ENCODE assay signal across 9 mouse cellular contexts in the genomic region with DNA sequence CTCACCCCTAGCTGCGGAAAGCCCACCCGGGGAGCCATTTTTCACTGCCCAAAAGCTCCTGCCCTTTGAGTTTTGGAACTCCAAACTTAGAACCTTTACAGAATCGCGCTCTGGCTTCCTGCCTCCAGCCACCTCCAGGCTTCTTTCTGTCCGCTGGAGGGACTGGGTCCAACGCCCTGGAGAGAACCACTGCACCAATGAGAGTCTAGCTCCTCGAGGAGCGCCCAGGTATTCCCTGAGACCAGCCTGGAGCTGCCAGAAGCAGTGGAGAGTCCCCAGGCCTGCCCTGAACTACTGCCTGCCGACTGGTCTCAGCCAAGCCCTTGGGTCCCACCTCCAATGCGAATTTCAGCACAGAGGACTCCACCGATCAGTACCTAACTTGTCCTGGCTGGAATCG. TPM values are rescaled to one million over a fixed set of nuclear protein-coding genes. Genes with fewer than 3 reads are reported as not detected.
DNase-seq lines count a peak whose midpoint lies in the region; ATAC-seq and TF ChIP-seq lines count a peak whose summit lies in the region.
"Had no signal": no experiment of that assay in that cellular context is flagged by ENCODE, and none has a peak within 500 bp of the region (broad histone marks: within the 10 kb centered on the region; RNA-seq: fewer than 3 reads in every experiment).

No protein-coding gene starts in this region.

- peak; percentile 21; the same call in 1 of the 2 replicates for ATAC-seq in lung, embryonic 14.5 days (ENCODE audit: insufficient read depth)
- no peak for ATAC-seq in hindbrain, embryonic 12.5 days (ENCODE audit: low FRiP score)
- ATAC-seq in limb, embryonic 13.5 days (ENCODE audit: low FRiP score, low read depth), result no peak
- peak; percentile 16; the same call in 1 of the 2 replicates for ATAC-seq in stomach, embryonic 14.5 days (ENCODE audit: insufficient number of reproducible peaks, insufficient read depth, low FRiP score, low read depth)

- peaks cover 58% of the 10 kb centered on the region for H3K27me3 ChIP-seq in lung, embryonic 14.5 days (ENCODE audit: insufficient read depth, low read length)
- peaks cover 38% of the 10 kb centered on the region for H3K27me3 ChIP-seq in hindbrain, embryonic 12.5 days
- peaks cover 49% of the 10 kb centered on the region for H3K27me3 ChIP-seq in limb, embryonic 13.5 days
- 0 out of 2 replicates have a peak, but pooled peaks cover 6% of the 10 kb centered on the region for H3K27me3 ChIP-seq in stomach, embryonic 14.5 days (ENCODE audit: control insufficient read depth, insufficient read depth, low read length)

- DNase-seq in lung, embryonic 14.5 days, result peak; percentile 37
- DNase-seq in lung, postnatal 25 days (ENCODE audit: low spot score), result no peak
- DNase-seq in layer of hippocampus, postnatal 36 days, result no peak
- no peak for DNase-seq in urinary bladder, postnatal 36 days (ENCODE audit: low spot score in 2 of 2)
- DNase-seq in gastrocnemius, postnatal 10 days, result no peak

- no peaks in the 10 kb centered on the region for H3K4me1 ChIP-seq in lung, embryonic 14.5 days (ENCODE audit: insufficient read depth)
- H3K4me1 ChIP-seq in hindbrain, embryonic 12.5 days, result peaks cover 29% of the 10 kb centered on the region
- H3K4me1 ChIP-seq in limb, embryonic 13.5 days, result peaks cover 27% of the 10 kb centered on the region; the same call in 1 of the 2 replicates
- H3K4me1 ChIP-seq in stomach, embryonic 14.5 days (ENCODE audit: control insufficient read depth, insufficient read depth, low read length), result no peaks in the 10 kb centered on the region

- peak overlapping the region; percentile 71 for H3K4me3 ChIP-seq in lung, embryonic 14.5 days (ENCODE audit: low read depth, low read length)
- peak overlapping the region; percentile 77 for H3K4me3 ChIP-seq in hindbrain, embryonic 12.5 days
- H3K4me3 ChIP-seq in limb, embryonic 13.5 days, result peak overlapping the region; percentile 75
- peak overlapping the region; percentile 60 for H3K4me3 ChIP-seq in stomach, embryonic 14.5 days (ENCODE audit: low read depth, low read length)

- no peak for TF ChIP-seq CTCF in lung, embryonic 14.5 days (IDR thresholded peaks at IDR 0.05; ENCODE audit: low read depth)

- H3K36me3 ChIP-seq in lung, embryonic 14.5 days (ENCODE audit: insufficient read depth), result no peaks in the 10 kb centered on the region
- no peaks in the 10 kb centered on the region for H3K36me3 ChIP-seq in hindbrain, embryonic 12.5 days
- H3K36me3 ChIP-seq in limb, embryonic 13.5 days, result no peaks in the 10 kb centered on the region
- no peaks in the 10 kb centered on the region for H3K36me3 ChIP-seq in stomach, embryonic 14.5 days (ENCODE audit: control insufficient read depth, insufficient read depth, low read length)

- H3K9ac ChIP-seq in lung, embryonic 14.5 days, result peak overlapping the region; percentile 13
- H3K9ac ChIP-seq in hindbrain, embryonic 12.5 days, result no peak overlapping the region
- peak overlapping the region; percentile 86 for H3K9ac ChIP-seq in limb, embryonic 13.5 days
- H3K9ac ChIP-seq in stomach, embryonic 14.5 days (replicated peaks; ENCODE audit: low read depth, low read length), result no peak overlapping the region; the same call in 1 of the 2 replicates

- no peak overlapping the region for H3K27ac ChIP-seq in lung, embryonic 14.5 days (ENCODE audit: low read depth)
- no peak overlapping the region for H3K27ac ChIP-seq in hindbrain, embryonic 12.5 days
- no peak overlapping the region for H3K27ac ChIP-seq in limb, embryonic 13.5 days
- H3K27ac ChIP-seq in stomach, embryonic 14.5 days (ENCODE audit: low read length), result no peak overlapping the region

- H3K9me3 ChIP-seq in lung, embryonic 14.5 days (ENCODE audit: low read depth, low read length), result no peaks in the 10 kb centered on the region
- H3K9me3 ChIP-seq in hindbrain, embryonic 12.5 days (replicated peaks), result no peaks in the 10 kb centered on the region
- H3K9me3 ChIP-seq in limb, embryonic 13.5 days, result no peaks in the 10 kb centered on the region
- no peaks in the 10 kb centered on the region for H3K9me3 ChIP-seq in stomach, embryonic 14.5 days (ENCODE audit: control insufficient read depth, low read depth, low read length)

- H3K4me2 ChIP-seq in lung, embryonic 14.5 days, result peak overlapping the region; percentile 80
- H3K4me2 ChIP-seq in hindbrain, embryonic 12.5 days (replicated peaks), result peak overlapping the region; percentile 85
- H3K4me2 ChIP-seq in limb, embryonic 13.5 days (replicated peaks), result peak overlapping the region; percentile 90
- H3K4me2 ChIP-seq in stomach, embryonic 14.5 days (replicated peaks; ENCODE audit: low read depth, low read length), result peak overlapping the region; percentile 91

- 8% methylated on average over 12 of the region's 12 CpGs for WGBS in lung, embryonic 14.5 days
- 6% methylated on average over 12 of the region's 12 CpGs for WGBS in hindbrain, embryonic 12.5 days
- 6% methylated on average over 12 of the region's 12 CpGs for WGBS in limb, embryonic 13.5 days
- WGBS in stomach, embryonic 14.5 days, result 10% methylated on average over 12 of the region's 12 CpGs

RNA-seq across cellular contexts. Expression of a gene that starts 1.2 kb away (rescaled TPM):
- 7.8 and 9.8 TPM in 2 replicates for polyA plus RNA-seq in lung, embryonic 14.5 days (2014; fragmentation: Nextera tagmentation; extraction: Ambion mirVana)
- polyA plus RNA-seq in hindbrain, embryonic 12.5 days (2016; fragmentation: Nextera tagmentation; extraction: Ambion mirVana), result 52.8 and 53.1 TPM in 2 replicates
- polyA plus RNA-seq in limb, embryonic 13.5 days (2015; fragmentation: Nextera tagmentation; extraction: Ambion mirVana), result 38.3 and 41.0 TPM in 2 replicates
- 27.4 and 29.8 TPM in 2 replicates for polyA plus RNA-seq in stomach, embryonic 14.5 days (2014; fragmentation: Nextera tagmentation; extraction: Ambion mirVana)
- 10 to 100 TPM; 75.0 to 76.7 TPM for total RNA-seq in layer of hippocampus, postnatal 36 days (2021)
- 10 to 100 TPM; 18.2 to 23.5 TPM for total RNA-seq in gastrocnemius, postnatal 10 days (2021)
- total RNA-seq: common myeloid progenitor, adult 5-6 weeks had no signal

Comparison
In these comparisons a context has a peak if more than half of its experiments do, and no peak if none do; other contexts are left out.
1. ATAC-seq: peak in lung, embryonic 14.5 days (single experiment) and stomach, embryonic 14.5 days (single experiment); none in hindbrain, embryonic 12.5 days (single experiment) and limb, embryonic 13.5 days (single experiment).
2. H3K9ac ChIP-seq: peak in lung, embryonic 14.5 days (single experiment) and limb, embryonic 13.5 days (single experiment); none in hindbrain, embryonic 12.5 days (single experiment) and stomach, embryonic 14.5 days (single experiment).
3. Peak in every context shown above with its lines, with median percentiles within 50 percentile points of each other: H3K4me2 ChIP-seq and H3K4me3 ChIP-seq.